Mouse (Mus musculus) bone marrow, adult 2 months (tissue): ENCODE data around the gene Rbpjl.

Source experiments
- CTCF ChIP-seq: fragments of 200-500 bp; IDR thresholded peaks from 2 replicates; pipeline ENCODE4 v1.5.1; 2011; ENCODE audit warnings: low read length, control low read depth; ENCODE audit not compliant: control insufficient read depth, insufficient read depth
- POLR2A ChIP-seq: fragments of 200-500 bp; IDR thresholded peaks from 2 replicates; pipeline ENCODE4 v1.6.1; 2011; ENCODE audit warnings: low read depth, mild to moderate bottlenecking, control low read depth, low read length, borderline replicate concordance; ENCODE audit not compliant: control insufficient read depth

DNA sequence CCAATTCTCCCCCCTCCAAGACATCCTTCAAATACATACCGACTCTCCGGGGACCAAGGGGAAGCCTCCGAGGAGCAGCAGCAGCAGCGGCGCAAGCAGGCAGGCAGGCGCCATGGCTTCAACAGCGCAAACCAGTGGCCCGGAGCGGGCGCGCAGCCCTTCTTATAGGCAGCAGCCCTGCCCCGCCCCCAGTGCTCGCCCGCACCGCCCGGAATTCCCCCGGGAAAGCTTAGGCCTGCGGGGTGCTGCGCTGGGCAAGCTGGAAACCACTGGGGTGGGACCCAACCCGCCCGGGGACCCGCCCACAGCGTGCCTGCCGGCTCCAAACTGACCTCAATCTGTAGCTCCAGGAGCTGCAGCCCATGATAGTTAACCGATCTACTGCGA, 40.1 kb downstream of the Rbpjl start:
- TF ChIP-seq POLR2A (peak; percentile 80; the same call in 1 of the 2 replicates), CTCF (no peak)
